Mouse (Mus musculus) olfactory bulb, adult 2 months (tissue): Measurements from ENCODE around the gene Hexim1. TPM values are rescaled to one million over a fixed set of nuclear protein-coding genes. Genes with fewer than 3 reads are reported as not detected.

Source experiments
- H3K27ac ChIP-seq: fragments of 200-500 bp; 2 replicates; pipeline ENCODE4 v1.5.1; 2012; ENCODE audit warnings: low read depth, low read length; ENCODE audit not compliant: insufficient read depth
- H3K4me1 ChIP-seq: fragments of 200-500 bp; 2 replicates; pipeline ENCODE4 v1.6.1; 2012; ENCODE audit warnings: low read length; ENCODE audit not compliant: control insufficient read depth, insufficient read depth
- H3K4me3 ChIP-seq: fragments of 200-500 bp; 2 replicates; pipeline ENCODE4 v1.5.1; 2012; ENCODE audit warnings: mild to moderate bottlenecking, low read depth, low read length, moderate library complexity; ENCODE audit not compliant: insufficient read depth
- CTCF ChIP-seq: fragments of 200-500 bp; IDR thresholded peaks from 2 replicates; pipeline ENCODE4 v1.5.1; 2012; ENCODE audit warnings: low read depth, mild to moderate bottlenecking, low read length, moderate library complexity; ENCODE audit not compliant: insufficient read depth
- POLR2A ChIP-seq: fragments of 200-500 bp; IDR thresholded peaks from 2 replicates; pipeline ENCODE4 v1.6.1; 2012; ENCODE audit warnings: mild to moderate bottlenecking, low read depth, low read length, moderate library complexity; ENCODE audit not compliant: insufficient read depth
- WGBS: fragments of 180-500 bp; shearing (Covaris S2); methylation state at CpG from one replicate; pipeline ENCODE4 v1.1.7; 2018; 5-methylcytosine and 5-hydroxymethylcytosine counted together
- polyA plus RNA-seq: library from polyadenylated mRNA; stranded (reverse); fragments of >200 nt; gene quantifications from 2 replicates; pipeline ENCODE4 v1.2.4, GENCODE M21; 2012; ENCODE audit warnings: low replicate concordance; ENCODE audit not compliant: missing spikeins, insufficient read depth, insufficient read length

Hexim1 gene
- polyA plus RNA-seq, 1 experiment = not detected

DNA sequence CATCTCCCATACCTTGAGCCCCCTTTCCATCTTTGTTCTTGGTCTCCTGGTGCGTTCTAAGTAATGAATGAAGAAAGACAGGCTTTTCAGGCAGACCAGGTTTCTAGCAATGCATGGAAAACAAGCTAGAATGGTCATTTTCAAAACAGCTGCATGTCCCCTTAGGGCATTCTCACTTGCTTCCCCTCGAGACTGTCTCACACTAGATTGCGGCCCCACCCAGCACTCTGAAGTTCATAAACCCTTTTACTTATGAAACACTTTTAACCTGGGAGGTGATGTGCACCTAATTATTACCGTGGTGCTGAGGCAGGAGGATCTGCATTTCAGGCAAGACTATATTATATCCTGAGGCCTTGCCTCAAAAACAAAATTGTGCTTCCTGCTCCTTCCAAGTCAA, 2.3 kb upstream of the Hexim1 start:
- Histone ChIP-seq H3K4me1 (peaks cover 31% of the 10 kb centered on the region), H3K27ac (no peak overlapping the region), H3K4me3 (no peak overlapping the region)
- 79% methylated on average over 4 of the region's 4 CpGs for WGBS
- TF ChIP-seq CTCF = no peak
- TF ChIP-seq POLR2A = no peak

DNA sequence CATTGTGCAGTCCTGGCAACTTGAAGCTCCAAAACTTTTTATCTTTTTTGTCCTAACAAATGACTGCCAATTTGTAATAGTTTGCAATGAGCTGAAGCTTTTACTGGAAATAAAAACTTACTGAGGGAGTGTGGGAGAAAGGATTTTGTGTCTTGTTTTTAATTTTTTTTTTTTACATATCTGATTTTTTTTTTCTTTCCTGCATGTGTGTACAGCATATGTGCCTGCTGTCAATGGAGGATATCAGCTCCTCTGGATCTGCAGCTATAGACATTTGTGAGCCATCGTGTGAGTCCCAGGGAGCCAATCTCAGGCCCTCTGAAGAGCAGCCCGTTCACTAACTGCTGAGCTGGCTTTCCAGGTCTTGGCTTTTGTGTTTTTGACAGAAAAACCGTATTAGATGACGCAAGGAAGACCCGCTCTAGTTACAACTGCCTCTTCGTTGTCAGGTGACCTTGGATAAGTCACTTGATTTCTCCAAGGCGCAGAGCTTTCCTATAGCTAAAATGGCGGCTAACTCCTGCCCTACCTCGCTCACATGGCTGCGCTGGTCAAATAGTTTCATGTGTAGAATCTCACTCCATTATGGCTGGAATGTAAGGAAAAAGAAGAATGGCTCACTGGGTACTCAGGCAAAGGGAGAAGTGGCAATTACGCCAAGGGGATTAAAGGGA, 1.6 kb upstream of the Hexim1 start:
- 80% methylated on average over 11 of the region's 11 CpGs for WGBS
- Histone ChIP-seq H3K4me3 (peak overlapping the region; percentile 99), H3K27ac (peak overlapping the region; percentile 100), H3K4me1 (peaks cover 31% of the 10 kb centered on the region)
- TF ChIP-seq POLR2A (no peak), CTCF (no peak)

DNA sequence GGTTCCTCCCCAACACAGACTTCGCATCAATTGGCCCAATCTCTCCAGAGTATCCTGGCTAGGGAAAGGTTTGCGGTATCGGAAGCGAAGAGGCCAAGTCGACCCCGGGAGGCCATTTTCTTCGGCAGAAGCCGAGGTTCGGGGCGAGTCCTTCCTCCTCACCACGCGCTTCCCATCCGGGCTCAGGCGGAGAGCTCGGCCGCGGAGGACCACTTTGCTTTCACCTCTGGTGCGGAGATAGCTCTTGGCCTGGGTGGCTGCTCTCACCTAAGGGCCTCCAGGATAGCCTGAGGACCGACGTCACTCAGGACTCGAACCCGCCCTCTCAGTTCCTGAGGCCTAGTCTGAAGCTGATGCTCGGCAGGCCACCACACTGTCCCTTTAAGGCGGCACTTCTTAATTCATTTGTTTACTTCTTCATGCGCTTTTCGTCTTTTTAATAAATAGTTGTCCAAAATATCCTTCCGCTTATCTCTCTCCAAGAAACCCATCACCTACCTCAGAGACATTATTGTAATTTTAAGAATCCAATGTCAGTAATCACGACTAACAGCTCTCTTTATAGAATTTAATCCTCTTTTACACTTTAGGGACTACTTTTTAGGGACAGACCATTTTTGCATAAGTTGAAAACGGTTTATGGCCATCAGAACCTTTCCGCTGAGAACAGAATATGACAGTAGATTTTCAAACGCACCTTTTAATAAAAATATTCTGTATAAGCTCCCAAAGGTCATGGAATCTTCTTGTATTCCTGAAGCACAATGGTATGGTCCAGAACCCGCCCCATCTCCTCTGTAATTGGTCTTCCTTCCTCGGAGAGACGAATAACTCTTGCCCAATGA, 646 bp upstream of the Hexim1 start:
- TF ChIP-seq POLR2A = peak; percentile 53
- TF ChIP-seq CTCF = no peak
- under 1% methylated on average over 34 of the region's 34 CpGs for WGBS
- H3K4me3 ChIP-seq = peak overlapping the region; percentile 99
- peak overlapping the region; percentile 100 for H3K27ac ChIP-seq
- peaks cover 35% of the 10 kb centered on the region for H3K4me1 ChIP-seq

DNA sequence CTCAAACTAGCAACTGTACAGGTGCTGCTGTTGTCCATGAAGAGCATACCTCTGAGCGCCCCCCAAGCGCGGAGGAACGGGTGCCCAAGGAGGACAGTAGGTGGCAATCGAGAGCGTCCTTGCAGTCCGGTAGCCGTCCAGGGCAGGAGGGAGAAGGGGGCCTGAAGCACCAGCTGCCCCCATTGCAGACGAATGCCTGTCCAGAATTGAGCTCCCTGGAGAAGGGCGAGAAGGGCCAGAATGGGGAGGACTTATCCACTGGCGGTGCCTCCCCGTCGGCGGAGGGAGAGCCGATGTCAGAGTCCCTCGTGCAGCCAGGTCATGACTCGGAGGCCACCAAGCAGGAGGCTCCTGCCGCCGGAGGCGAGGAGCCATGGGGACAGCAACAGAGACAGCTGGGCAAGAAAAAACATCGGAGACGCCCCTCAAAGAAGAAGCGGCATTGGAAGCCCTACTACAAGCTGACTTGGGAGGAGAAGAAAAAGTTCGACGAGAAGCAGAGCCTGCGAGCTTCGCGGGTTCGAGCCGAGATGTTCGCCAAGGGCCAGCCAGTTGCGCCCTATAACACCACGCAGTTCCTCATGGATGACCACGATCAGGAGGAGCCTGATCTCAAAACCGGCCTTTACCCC, 1.0 kb downstream of the Hexim1 start:
- Histone ChIP-seq H3K4me3 (peak overlapping the region; percentile 90), H3K27ac (peak overlapping the region; percentile 43), H3K4me1 (peaks cover 26% of the 10 kb centered on the region)
- WGBS = under 1% methylated on average over 35 of the region's 35 CpGs
- TF ChIP-seq CTCF (peak; percentile 70; the same call in 1 of the 2 replicates), POLR2A (no peak)

DNA sequence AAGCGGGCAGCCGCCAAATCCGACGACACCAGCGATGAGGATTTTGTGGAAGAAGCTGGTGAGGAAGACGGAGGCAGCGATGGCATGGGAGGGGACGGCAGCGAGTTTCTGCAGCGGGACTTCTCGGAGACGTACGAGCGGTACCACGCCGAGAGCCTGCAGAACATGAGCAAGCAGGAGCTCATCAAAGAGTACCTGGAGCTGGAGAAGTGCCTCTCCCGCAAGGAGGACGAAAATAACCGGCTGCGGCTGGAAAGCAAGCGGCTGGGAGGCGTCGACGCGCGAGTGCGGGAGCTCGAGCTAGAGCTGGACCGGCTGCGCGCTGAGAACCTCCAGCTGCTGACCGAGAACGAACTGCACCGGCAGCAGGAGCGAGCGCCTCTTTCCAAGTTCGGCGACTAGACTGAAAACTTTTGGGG, 1.6 kb downstream of the Hexim1 start:
- under 1% methylated on average over 38 of the region's 38 CpGs for WGBS
- H3K4me1 ChIP-seq = peaks cover 21% of the 10 kb centered on the region
- TF ChIP-seq POLR2A (no peak), CTCF (0 out of 2 replicates have a peak, but pooled peaks have one; percentile 2)
- H3K27ac ChIP-seq = peak overlapping the region; percentile 43
- H3K4me3 ChIP-seq = peak overlapping the region; percentile 90

DNA sequence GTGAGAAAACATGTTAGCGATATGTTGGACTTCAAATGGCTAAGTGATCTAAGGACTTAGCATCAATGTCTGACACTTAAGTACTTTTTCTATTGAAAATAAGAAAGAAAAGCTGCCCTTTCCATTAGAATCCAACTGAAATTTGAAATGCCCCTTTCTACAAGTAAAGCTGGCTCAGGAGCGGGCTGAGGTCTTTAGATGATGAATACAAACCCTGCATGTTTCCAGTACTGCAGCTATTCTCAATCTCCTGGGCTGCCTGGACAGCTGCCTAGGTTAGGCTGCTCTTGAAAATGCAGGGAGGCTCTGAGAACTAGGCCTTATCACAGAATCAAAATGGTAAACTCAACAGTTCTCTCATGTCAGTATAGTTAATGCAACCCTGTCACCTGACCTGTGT, 2.8 kb downstream of the Hexim1 start:
- no peak overlapping the region for H3K4me3 ChIP-seq
- TF ChIP-seq CTCF (no peak), POLR2A (no peak)
- H3K27ac ChIP-seq = no peak overlapping the region

DNA sequence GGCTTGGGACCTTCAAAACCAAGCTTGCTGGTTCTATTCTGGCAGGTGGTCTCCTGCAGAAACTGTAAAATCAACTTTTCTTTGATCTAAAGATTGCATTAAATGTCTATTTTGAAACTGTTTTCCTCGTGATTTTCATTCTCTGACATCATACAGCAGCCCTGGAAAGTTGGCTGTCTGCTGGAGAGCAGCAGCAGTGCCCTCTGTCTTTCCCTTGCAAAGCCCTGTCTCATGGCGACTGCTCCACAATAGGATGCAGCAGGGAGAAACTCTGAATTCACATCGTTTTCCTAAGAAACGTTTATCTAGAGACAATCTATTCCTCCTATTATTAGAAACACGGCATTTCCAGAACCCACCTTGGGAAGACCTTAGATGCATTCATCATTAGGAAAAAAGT, 3.6 kb downstream of the Hexim1 start:
- 21% methylated on average over 5 of the region's 5 CpGs for WGBS
- Histone ChIP-seq H3K4me1 (peaks cover 19% of the 10 kb centered on the region), H3K4me3 (no peak overlapping the region), H3K27ac (no peak overlapping the region)
- TF ChIP-seq POLR2A = no peak

More for the DNA sequence above, 2.8 kb downstream of the Hexim1 start:
- WGBS = 52% methylated on average over 2 of the region's 2 CpGs
- H3K4me1 ChIP-seq = peaks cover 19% of the 10 kb centered on the region

DNA sequence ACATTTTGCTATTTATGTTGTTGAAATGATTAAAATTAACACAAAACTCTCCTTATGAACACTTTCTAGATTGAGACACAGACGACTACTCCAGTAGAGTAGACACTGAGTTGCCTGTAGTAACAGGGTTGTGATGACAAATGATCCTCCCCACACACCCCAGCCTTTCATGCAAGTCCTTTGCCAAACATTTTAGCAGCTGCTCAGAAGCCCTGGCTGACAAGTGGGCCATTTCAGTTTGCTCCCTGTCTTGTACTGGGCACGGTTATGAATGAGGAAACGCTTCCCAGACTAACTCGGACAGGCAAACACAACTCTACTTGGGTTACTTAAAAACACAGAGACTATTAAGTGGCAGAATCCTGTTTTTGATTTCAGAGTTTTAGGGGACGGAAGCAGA, 4.3 kb downstream of the Hexim1 start:
- Histone ChIP-seq H3K27ac (no peak overlapping the region), H3K4me1 (peaks cover 15% of the 10 kb centered on the region), H3K4me3 (no peak overlapping the region)
- TF ChIP-seq POLR2A = no peak
- TF ChIP-seq CTCF = no peak
- WGBS = 42% methylated on average over 5 of the region's 5 CpGs
